Mouse (Mus musculus): ENCODE results near the gene AI464131. TPM values are rescaled to one million over a fixed set of nuclear protein-coding genes. Genes with fewer than 3 reads are reported as not detected.

Gene AI464131
- polyA plus RNA-seq, 1 experiment, result 24.8 TPM

- TF ChIP-seq POLR2A (IDR thresholded peaks at IDR 0.05; ENCODE audit: extremely low read depth, insufficient read depth, low read length) (no peak), CTCF (IDR thresholded peaks at IDR 0.05; ENCODE audit: extremely low read depth, insufficient read depth, low read length) (no peak)
Observed at GRCm38 (mm10) chr4:41481601-41482017, 21.3 kb downstream of the AI464131 start.

DNA sequence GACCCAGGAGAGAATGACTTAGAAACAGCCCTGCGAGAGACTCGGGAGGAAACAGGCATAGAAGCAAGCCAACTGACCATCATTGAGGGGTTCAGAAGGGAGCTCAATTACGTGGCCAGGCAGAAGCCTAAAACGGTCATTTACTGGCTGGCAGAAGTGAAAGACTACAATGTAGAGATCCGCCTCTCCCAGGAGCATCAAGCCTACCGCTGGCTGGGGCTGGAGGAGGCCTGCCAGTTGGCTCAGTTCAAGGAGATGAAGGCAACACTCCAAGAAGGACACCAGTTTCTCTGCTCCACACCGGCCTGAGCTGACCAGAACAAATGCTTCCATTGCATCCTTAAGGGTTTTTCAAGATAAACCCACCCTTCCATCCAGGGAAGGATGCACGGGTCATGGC, 22.6 kb downstream of the AI464131 start:
- TF ChIP-seq POLR2A (IDR thresholded peaks at IDR 0.05; ENCODE audit: extremely low read depth, insufficient read depth, low read length) (no peak), CTCF (IDR thresholded peaks at IDR 0.05; ENCODE audit: extremely low read depth, insufficient read depth, low read length) (no peak)
- Histone ChIP-seq H3K4me1 (ENCODE audit: control insufficient read depth, insufficient read depth, low read length) (no peaks in the 10 kb centered on the region), H3K4me3 (ENCODE audit: insufficient read depth, low read length) (no peak overlapping the region), H3K27ac (ENCODE audit: insufficient read depth, low read length) (no peak overlapping the region)

More at GRCm38 (mm10) chr4:41481601-41482017, 21.3 kb downstream of the AI464131 start:
- Histone ChIP-seq H3K27ac (ENCODE audit: insufficient read depth, low read length) (no peak overlapping the region), H3K4me1 (ENCODE audit: control insufficient read depth, insufficient read depth, low read length) (no peaks in the 10 kb centered on the region), H3K4me3 (ENCODE audit: insufficient read depth, low read length) (no peak overlapping the region)

DNA sequence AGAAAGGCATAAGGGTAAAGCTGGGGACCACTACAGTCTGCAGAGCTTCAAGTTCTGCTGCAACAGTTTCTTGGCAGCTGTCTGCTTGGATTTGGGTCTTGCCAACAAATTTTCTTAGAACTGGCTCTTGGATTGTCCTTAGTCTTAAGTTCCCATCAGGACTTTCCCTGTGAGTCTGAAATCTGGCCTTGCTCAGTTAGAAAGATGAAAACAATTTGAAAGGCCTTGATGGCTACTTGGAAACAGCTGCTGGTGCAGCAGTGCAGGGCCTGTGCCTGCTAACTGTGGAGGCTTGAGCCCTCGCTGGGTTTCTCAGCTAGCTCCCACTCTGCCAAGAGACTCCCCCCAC, 23.4 kb downstream of the AI464131 start:
- no peaks in the 10 kb centered on the region for H3K4me1 ChIP-seq (ENCODE audit: control insufficient read depth, insufficient read depth, low read length)
- H3K4me3 ChIP-seq (ENCODE audit: insufficient read depth, low read length), result no peak overlapping the region
- TF ChIP-seq POLR2A (IDR thresholded peaks at IDR 0.05; ENCODE audit: extremely low read depth, insufficient read depth, low read length), result no peak
- TF ChIP-seq CTCF (IDR thresholded peaks at IDR 0.05; ENCODE audit: extremely low read depth, insufficient read depth, low read length), result no peak
- H3K27ac ChIP-seq (ENCODE audit: insufficient read depth, low read length), result 0 out of 2 replicates have a peak overlapping the region, but pooled peaks have one; percentile 43

DNA sequence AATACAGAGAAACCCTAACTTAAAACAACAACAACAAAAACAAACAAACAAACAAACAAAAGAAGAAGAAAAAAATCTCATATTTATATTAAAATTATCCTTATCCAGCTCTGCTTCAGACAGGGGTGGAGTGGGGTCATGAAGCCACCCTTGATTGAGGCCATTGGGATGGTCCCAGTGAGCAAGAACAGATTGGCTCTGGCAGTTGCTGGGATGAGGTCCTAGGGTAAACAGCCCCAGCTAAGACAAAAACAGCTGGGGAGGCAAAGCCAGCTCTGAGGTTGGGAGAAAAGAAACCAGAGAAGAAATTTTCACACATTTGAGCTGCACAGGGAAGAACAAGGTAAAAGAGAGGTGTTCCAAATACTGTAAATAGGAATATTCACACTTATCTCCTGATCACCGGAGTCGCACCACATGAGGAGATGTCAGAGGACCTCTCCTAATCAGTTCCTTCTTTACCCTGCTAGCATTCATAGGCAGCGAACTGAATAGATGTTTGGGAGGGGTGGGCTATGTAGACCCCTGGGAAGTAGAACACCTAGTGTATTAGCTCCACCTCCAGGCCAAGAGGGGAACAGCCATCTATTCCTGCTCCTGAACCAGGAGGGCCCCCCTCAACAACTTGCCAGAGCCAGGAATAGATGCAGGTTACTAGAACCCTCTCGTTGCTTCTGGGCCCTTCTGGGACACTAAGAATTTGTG, 24.0 kb downstream of the AI464131 start:
- Histone ChIP-seq H3K4me3 (ENCODE audit: insufficient read depth, low read length) (no peak overlapping the region), H3K27ac (ENCODE audit: insufficient read depth, low read length) (no peak overlapping the region), H3K4me1 (ENCODE audit: control insufficient read depth, insufficient read depth, low read length) (no peaks in the 10 kb centered on the region)
- no peak for TF ChIP-seq POLR2A (IDR thresholded peaks at IDR 0.05; ENCODE audit: extremely low read depth, insufficient read depth, low read length)
- TF ChIP-seq CTCF (IDR thresholded peaks at IDR 0.05; ENCODE audit: extremely low read depth, insufficient read depth, low read length), result peak; percentile 32; the same call in 1 of the 2 replicates

GRCm38 (mm10) chr4:41477648-41478160, 25.2 kb downstream of the AI464131 start:
- Histone ChIP-seq H3K27ac (ENCODE audit: insufficient read depth, low read length) (no peak overlapping the region), H3K4me3 (ENCODE audit: insufficient read depth, low read length) (no peak overlapping the region), H3K4me1 (ENCODE audit: control insufficient read depth, insufficient read depth, low read length) (no peaks in the 10 kb centered on the region)
- TF ChIP-seq POLR2A (IDR thresholded peaks at IDR 0.05; ENCODE audit: extremely low read depth, insufficient read depth, low read length), result no peak
- TF ChIP-seq CTCF (IDR thresholded peaks at IDR 0.05; ENCODE audit: extremely low read depth, insufficient read depth, low read length), result no peak

DNA sequence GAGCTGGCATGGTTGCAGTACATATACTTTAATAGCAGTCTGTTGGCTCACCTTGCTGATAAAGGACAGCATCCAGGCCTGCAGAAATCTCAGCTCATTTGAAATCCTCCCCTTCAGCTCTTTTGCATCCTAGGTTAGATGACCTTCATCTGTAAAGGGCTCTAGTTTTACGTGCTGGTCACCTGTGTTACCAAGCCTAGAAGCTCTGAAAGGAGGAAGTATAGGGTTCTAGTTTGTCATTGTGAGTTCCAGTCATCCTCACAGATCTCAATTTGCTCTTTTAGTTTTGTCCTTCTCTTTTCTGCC, 31.5 kb downstream of the AI464131 start:
- Histone ChIP-seq H3K27ac (ENCODE audit: insufficient read depth, low read length) (no peak overlapping the region), H3K4me3 (ENCODE audit: insufficient read depth, low read length) (no peak overlapping the region), H3K4me1 (ENCODE audit: control insufficient read depth, insufficient read depth, low read length) (peaks cover 2% of the 10 kb centered on the region; the same call in 1 of the 2 replicates)
- TF ChIP-seq CTCF (IDR thresholded peaks at IDR 0.05; ENCODE audit: extremely low read depth, insufficient read depth, low read length), result no peak
- TF ChIP-seq POLR2A (IDR thresholded peaks at IDR 0.05; ENCODE audit: extremely low read depth, insufficient read depth, low read length), result no peak

GRCm38 (mm10) chr4:41470684-41471383, 32.0 kb downstream of the AI464131 start:
- Histone ChIP-seq H3K4me1 (ENCODE audit: control insufficient read depth, insufficient read depth, low read length) (peaks cover 2% of the 10 kb centered on the region; the same call in 1 of the 2 replicates), H3K4me3 (ENCODE audit: insufficient read depth, low read length) (no peak overlapping the region), H3K27ac (ENCODE audit: insufficient read depth, low read length) (no peak overlapping the region)
- TF ChIP-seq CTCF (IDR thresholded peaks at IDR 0.05; ENCODE audit: extremely low read depth, insufficient read depth, low read length) (no peak), POLR2A (IDR thresholded peaks at IDR 0.05; ENCODE audit: extremely low read depth, insufficient read depth, low read length) (no peak)

- Histone ChIP-seq H3K4me1 (ENCODE audit: control insufficient read depth, insufficient read depth, low read length) (peaks cover 2% of the 10 kb centered on the region; the same call in 1 of the 2 replicates), H3K27ac (ENCODE audit: insufficient read depth, low read length) (no peak overlapping the region), H3K4me3 (ENCODE audit: insufficient read depth, low read length) (no peak overlapping the region)
- TF ChIP-seq CTCF (IDR thresholded peaks at IDR 0.05; ENCODE audit: extremely low read depth, insufficient read depth, low read length), result no peak
- no peak for TF ChIP-seq POLR2A (IDR thresholded peaks at IDR 0.05; ENCODE audit: extremely low read depth, insufficient read depth, low read length)
Observed at GRCm38 (mm10) chr4:41470051-41470683, 32.7 kb downstream of the AI464131 start.

- Histone ChIP-seq H3K4me3 (ENCODE audit: insufficient read depth, low read length) (no peak overlapping the region), H3K4me1 (ENCODE audit: control insufficient read depth, insufficient read depth, low read length) (peaks cover 2% of the 10 kb centered on the region; the same call in 1 of the 2 replicates), H3K27ac (ENCODE audit: insufficient read depth, low read length) (no peak overlapping the region)
- no peak for TF ChIP-seq POLR2A (IDR thresholded peaks at IDR 0.05; ENCODE audit: extremely low read depth, insufficient read depth, low read length)
- no peak for TF ChIP-seq CTCF (IDR thresholded peaks at IDR 0.05; ENCODE audit: extremely low read depth, insufficient read depth, low read length)
Observed at GRCm38 (mm10) chr4:41469199-41469598, 33.7 kb downstream of the AI464131 start.

Measured in cortical plate, adult 2 months (tissue).